Mouse (Mus musculus) layer of hippocampus, adult 2 months (tissue): ENCODE measurements at regions not wholly inside any gene's neighbourhood (a gene's known extent, or its start where the extent isn't known, plus 50 kb on each side); places are given as distances from the start of the nearest gene placed in this dataset.
A peak's percentile ranks its signal among the peaks of the same experiment; 100 is the strongest.

Source experiments
- DNase-seq, 2 experiments: peaks; one replicate each; pipeline ENCODE4 v3.0.0; 2022; ENCODE audit warnings: low spot score in 2 of 2
- H3K27ac ChIP-seq: fragments of 200-600 bp; 2 replicates; pipeline ENCODE4 v1.8.1; 2022
- H3K4me3 ChIP-seq: fragments of 200-600 bp; 2 replicates; pipeline ENCODE4 v1.8.1; 2022; ENCODE audit warnings: mild to moderate bottlenecking
- CTCF ChIP-seq: fragments of 200-600 bp; conservative IDR thresholded peaks from 2 replicates; pipeline ENCODE4 v1.8.1; 2022; ENCODE audit warnings: antibody characterized with exemption, mild to moderate bottlenecking, moderate library complexity

- no peak overlapping the region for H3K4me3 ChIP-seq
- DNase-seq: no peak
- TF ChIP-seq CTCF: no peak
- H3K27ac ChIP-seq: no peak overlapping the region
Observed at GRCm38 (mm10) chr7:94116899-94117521, 1037.3 kb downstream of the Fam181b start.

- no peak for DNase-seq
- H3K27ac ChIP-seq: no peak overlapping the region
- no peak for TF ChIP-seq CTCF
- H3K4me3 ChIP-seq: no peak overlapping the region
Observed at GRCm38 (mm10) chr7:94123781-94124180, 1044.1 kb downstream of the Fam181b start.

GRCm38 (mm10) chr7:94154221-94154620, 1074.6 kb downstream of the Fam181b start:
- peak in 1 of 2 experiments; percentile 32 for DNase-seq
- H3K4me3 ChIP-seq: no peak overlapping the region
- no peak for TF ChIP-seq CTCF
- H3K27ac ChIP-seq: no peak overlapping the region

- TF ChIP-seq CTCF: no peak
- H3K4me3 ChIP-seq: no peak overlapping the region
Observed at GRCm38 (mm10) chr7:94155458-94155857, 1075.8 kb downstream of the Fam181b start.

GRCm38 (mm10) chr7:94180027-94180426, 1100.4 kb downstream of the Fam181b start:
- no peak overlapping the region for H3K4me3 ChIP-seq
- peak; percentile 1 to 10 for DNase-seq
- TF ChIP-seq CTCF: peak; percentile 76
- H3K27ac ChIP-seq: no peak overlapping the region

More at GRCm38 (mm10) chr7:94155458-94155857, 1075.8 kb downstream of the Fam181b start:
- DNase-seq: no peak
- no peak overlapping the region for H3K27ac ChIP-seq

- no peak overlapping the region for H3K27ac ChIP-seq
- no peak for TF ChIP-seq CTCF
- no peak overlapping the region for H3K4me3 ChIP-seq
- no peak for DNase-seq
Observed at GRCm38 (mm10) chr7:94212341-94212740, 1132.7 kb downstream of the Fam181b start.

- Histone ChIP-seq H3K27ac (no peak overlapping the region), H3K4me3 (no peak overlapping the region)
- no peak for TF ChIP-seq CTCF
- no peak for DNase-seq
Observed at GRCm38 (mm10) chr7:94227482-94227881, 1147.8 kb downstream of the Fam181b start.

- Histone ChIP-seq H3K4me3 (no peak overlapping the region), H3K27ac (no peak overlapping the region)
- no peak for TF ChIP-seq CTCF
- peak; percentile 12 to 34 for DNase-seq
Observed at GRCm38 (mm10) chr7:94233653-94234052, 1154.0 kb downstream of the Fam181b start.

- Histone ChIP-seq H3K27ac (no peak overlapping the region), H3K4me3 (no peak overlapping the region)
- no peak for DNase-seq
- TF ChIP-seq CTCF: no peak
Observed at GRCm38 (mm10) chr7:94249501-94249900, 1169.8 kb downstream of the Fam181b start.

GRCm38 (mm10) chr7:94268665-94269320, 1189.1 kb downstream of the Fam181b start:
- DNase-seq: no peak
- TF ChIP-seq CTCF: no peak
- no peak overlapping the region for H3K27ac ChIP-seq
- H3K4me3 ChIP-seq: no peak overlapping the region

GRCm38 (mm10) chr7:94281529-94281928, 1201.9 kb downstream of the Fam181b start:
- DNase-seq: no peak
- Histone ChIP-seq H3K27ac (no peak overlapping the region), H3K4me3 (no peak overlapping the region)
- TF ChIP-seq CTCF: no peak

GRCm38 (mm10) chr7:94282010-94282409, 1202.3 kb downstream of the Fam181b start:
- no peak for TF ChIP-seq CTCF
- Histone ChIP-seq H3K4me3 (no peak overlapping the region), H3K27ac (no peak overlapping the region)
- DNase-seq: no peak

GRCm38 (mm10) chr7:94283031-94283609, 1203.5 kb downstream of the Fam181b start:
- H3K4me3 ChIP-seq: no peak overlapping the region
- TF ChIP-seq CTCF: no peak
- no peak for DNase-seq
- no peak overlapping the region for H3K27ac ChIP-seq

GRCm38 (mm10) chr7:94305602-94306001, 1225.9 kb downstream of the Fam181b start:
- no peak for DNase-seq
- Histone ChIP-seq H3K4me3 (no peak overlapping the region), H3K27ac (no peak overlapping the region)
- peak; percentile 69 for TF ChIP-seq CTCF
